Mouse (Mus musculus) common myeloid progenitor, adult 5-6 weeks (primary cell): Measurements from ENCODE around the gene Pkmyt1. TPM values are rescaled to one million over a fixed set of nuclear protein-coding genes. Genes with fewer than 3 reads are reported as not detected.
A peak's percentile ranks its signal among the peaks of the same experiment; 100 is the strongest.

ENCODE experiments used
- ATAC-seq: replicated peaks from 2 replicates; pipeline ENCODE4 v1.8.0; 2016; ENCODE audit warnings: low read depth, mild to moderate bottlenecking, moderate TSS enrichment, inconsistent platforms; ENCODE audit not compliant: poor library complexity, severe bottlenecking
- total RNA-seq: library from RNA; stranded (forward); fragments of 200-1000, 187-1606 nt; gene quantifications from 2 replicates; pipeline ENCODE4 v1.2.3, GENCODE M21; 2017

Pkmyt1 gene
- total RNA-seq, 1 experiment from 2014 or later, result 28.1 TPM

- ATAC-seq, result 0 out of 2 replicates have a peak, but pooled peaks have one; percentile 15
These were observed 6.7 kb upstream of the Pkmyt1 start for GRCm38 (mm10) chr17:23719455-23719854.

- no peak for ATAC-seq
These were observed 4.2 kb upstream of the Pkmyt1 start for GRCm38 (mm10) chr17:23721886-23722285.

DNA sequence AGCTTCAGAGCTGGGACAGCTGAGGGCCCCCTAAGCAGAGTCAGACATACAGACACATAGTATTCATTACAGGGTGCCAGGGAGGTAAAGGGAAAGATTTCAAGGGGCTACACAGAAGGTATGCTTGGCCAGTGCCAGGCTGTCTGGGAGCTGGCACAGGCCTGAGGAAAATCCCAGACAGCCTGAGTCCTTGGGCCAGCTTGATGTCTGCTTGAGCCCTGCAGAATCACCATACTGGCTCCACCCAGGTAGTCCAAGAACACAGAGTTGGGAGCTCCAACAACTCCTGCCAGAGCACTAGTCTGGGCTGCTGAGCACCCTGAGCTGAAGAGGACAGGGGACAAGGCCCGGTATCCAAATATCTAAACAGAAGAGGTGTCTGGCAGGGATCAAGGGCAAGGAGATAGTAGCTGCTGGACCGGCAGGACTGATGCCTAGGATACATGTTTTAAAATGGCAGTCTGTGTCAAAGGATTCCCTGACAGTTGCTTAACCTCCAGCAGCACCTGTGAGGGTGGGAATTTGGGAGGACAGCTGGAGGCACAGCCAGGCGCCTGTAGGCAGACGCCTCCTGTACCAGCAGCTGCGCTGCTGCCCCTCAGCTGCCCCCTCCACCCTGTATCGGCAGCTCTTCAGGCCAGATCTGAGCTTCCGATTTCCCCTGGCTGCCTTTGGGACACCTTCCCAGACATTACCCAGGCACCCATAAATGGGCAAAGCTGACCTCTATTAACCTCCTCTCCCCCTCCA is 3.6 kb upstream of the Pkmyt1 start, which contains the start of gene 1520401A03Rik:
Gene 1520401A03Rik, minus strand, starts transcription at position 408 of the 750 bp plus-strand sequence.
- no peak for ATAC-seq

GRCm38 (mm10) chr17:23725477-23725876 is 659 bp upstream of the Pkmyt1 start:
- no peak for ATAC-seq

DNA sequence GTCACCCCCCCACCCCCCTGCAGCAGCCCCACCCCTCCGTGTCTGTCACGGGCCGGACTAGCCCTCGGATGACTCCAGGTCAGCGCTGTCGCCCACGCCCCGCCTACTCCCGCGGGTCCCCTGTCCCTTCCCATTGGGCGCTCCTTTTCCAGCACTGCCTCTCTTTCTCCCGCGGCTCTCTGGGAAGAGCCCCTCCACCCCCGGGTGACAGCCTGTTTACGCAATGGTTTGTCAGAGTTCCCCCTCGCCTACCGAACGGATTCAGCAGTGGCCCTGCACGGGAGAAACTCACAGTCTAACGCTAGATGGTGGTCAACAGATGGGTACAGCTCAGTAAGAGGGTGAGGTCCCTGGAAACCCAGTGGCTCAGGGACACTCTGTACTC is 614 bp downstream of the Pkmyt1 start:
- ATAC-seq, result peak; percentile 85

DNA sequence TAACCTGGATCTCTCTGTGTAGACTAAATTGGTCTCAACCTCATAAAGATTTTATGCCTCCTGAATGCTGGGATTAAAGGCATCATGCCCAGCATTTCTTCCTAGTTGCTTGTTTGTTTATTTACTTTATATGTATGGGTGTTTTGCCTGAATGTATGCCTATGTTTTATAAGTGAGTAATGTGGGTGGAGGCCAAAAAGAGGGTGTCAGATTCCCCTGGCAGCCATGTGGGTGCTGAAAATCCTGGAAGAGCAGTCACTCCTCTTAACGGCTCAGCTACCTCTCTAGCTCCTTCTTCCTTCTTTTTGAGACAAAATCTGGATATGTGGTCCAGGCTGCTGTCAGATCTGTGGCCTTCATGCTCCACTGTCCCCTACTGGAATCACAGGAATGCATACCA is 4.3 kb downstream of the Pkmyt1 start:
- no peak for ATAC-seq

- ATAC-seq, result no peak
These were observed 8.2 kb downstream of the Pkmyt1 start for GRCm38 (mm10) chr17:23734341-23734740.

DNA sequence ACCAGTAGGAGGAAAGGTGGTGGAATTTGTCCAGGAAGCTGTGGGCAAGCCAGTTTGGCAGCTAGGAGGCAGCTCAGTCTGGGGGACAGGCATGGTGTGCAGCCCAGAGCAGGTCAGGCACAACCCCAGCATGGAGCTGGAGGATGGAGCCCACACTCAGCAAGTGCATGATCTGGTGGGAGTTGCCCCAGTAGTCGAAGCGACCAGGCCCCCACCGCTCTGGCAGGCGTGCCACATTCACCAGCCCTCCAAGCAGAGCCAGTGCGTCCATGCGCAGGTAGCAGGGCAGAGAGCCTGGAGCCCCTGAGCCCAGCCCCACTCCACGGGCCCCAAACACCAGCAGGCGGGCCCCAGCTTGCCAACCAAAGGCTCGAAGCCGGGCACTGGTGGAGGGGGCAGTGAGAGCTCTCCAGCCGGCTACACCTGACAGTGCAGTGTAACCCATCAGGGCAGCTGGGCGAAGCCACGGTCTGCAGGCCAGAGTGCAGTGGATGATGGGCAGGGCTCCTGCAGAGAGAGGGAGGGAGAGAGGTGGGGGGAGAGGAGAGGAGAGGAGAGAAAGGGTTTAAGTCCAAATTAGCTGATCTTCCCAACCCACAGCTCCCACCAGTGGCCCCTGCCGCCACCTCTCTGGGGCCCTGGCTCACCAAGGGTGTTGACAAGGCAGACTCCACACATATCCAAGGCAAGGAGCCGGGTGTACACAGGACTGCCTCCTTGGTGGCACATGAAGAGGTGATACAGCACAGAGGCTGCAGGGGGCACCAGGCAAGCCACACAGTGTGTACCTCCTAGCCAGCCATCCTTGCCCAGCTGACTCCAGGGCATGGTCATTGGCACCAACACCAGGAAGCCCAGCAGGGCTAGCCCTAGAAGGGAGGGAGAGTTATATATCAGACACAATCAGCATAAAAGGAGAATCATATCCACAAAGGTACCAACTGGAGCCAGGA is 11.6 kb downstream of the Pkmyt1 start:
- no peak for ATAC-seq

DNA sequence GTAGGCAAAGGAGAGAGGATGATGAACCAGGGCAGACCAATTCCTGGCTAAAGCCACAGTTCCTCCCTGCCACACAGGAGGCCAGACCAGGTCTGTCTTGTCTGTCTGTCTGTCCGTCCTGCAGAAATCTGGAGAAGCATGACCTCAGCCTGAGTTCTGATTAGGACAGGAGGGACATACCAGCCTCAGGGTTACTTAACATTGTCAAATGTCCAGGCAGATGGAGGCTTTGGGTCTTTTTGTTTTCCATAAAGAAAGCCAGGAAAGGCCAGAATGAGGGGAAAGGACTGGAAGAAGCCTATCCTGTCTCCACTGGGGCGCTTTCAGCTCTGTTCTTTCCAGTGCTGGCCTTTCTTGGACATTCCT is 12.7 kb downstream of the Pkmyt1 start:
- ATAC-seq, result no peak

- ATAC-seq, result 0 out of 2 replicates have a peak, but pooled peaks have one; percentile 1
These were observed 13.3 kb downstream of the Pkmyt1 start for GRCm38 (mm10) chr17:23739202-23740135.

- peak; percentile 78 for ATAC-seq
These were observed 14.0 kb downstream of the Pkmyt1 start for GRCm38 (mm10) chr17:23740136-23740584.

DNA sequence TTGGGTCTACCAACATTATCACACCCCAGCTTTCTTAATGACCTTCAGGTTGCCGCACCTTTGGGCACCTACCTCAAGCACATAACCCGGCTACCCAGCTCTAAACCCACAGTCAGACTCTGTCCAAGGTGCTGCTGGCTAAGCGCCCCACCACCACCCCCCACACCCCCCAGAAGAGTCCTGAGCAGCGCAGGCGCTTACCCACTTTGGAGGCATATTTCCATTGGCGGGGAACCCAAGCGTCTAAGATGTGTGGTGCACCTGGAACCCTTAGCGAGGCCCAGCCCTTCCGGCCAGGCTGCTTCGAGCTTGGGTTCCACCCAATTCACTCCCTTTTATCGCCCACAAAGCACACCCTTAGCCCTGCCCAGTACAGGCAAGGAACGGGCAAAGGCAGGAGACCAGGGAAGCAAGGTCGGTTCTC is 14.5 kb downstream of the Pkmyt1 start, which contains the start of gene Paqr4:
Gene Paqr4, minus strand, starts transcription at position 270 of the 424 bp plus-strand sequence.
- peak; percentile 45 for ATAC-seq

DNA sequence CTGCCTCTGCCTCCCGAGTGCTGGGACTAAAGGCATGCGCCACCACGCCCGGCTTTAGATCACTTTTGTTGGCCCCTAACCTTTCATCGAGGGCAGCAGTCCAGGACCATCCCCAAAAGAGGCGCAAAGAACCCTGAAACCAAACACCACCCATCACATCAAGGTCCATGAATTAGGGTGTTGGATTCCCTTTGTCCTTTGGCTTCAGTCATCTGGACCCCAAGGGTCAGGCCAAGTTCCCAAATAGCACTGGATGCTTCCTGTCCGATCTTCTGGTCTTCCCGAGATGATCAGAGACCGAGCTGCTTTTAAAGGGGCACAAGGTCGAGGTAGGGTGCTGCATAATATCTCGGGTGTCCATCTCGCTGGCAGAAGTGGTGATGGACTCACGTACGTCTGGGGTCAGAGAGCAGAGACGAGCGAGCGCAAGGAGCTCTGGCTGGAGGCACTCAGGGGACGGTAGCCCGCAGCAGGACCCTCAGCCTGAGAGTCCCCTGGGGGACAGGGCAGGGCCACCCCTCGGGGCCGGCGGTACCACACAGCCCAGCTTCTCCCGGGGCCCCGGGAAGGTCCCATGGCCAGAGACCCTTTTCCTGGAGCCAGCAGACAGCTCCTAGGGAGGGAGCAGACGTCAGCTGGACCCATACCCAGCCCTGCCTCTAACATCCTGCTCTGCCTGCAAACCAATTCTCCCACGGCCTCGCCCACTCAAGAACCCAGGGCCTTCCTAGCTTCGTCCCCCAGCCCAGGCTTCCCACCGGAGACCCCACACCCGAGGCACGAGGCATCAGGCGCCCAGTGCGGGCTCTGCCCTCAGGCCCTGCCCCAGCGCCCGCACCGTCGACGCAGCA is 15.4 kb downstream of the Pkmyt1 start:
- ATAC-seq, result no peak

GRCm38 (mm10) chr17:23742210-23742793 is 16.2 kb downstream of the Pkmyt1 start:
- no peak for ATAC-seq

GRCm38 (mm10) chr17:23742941-23743340 is 16.8 kb downstream of the Pkmyt1 start:
- ATAC-seq, result no peak

GRCm38 (mm10) chr17:23744076-23744475 is 17.9 kb downstream of the Pkmyt1 start:
- no peak for ATAC-seq

- ATAC-seq, result no peak
These were observed 18.5 kb downstream of the Pkmyt1 start for GRCm38 (mm10) chr17:23744651-23745050.
